Mouse (Mus musculus): ENCODE data around the gene Fars2. TPM values are rescaled to one million over a fixed set of nuclear protein-coding genes. Genes with fewer than 3 reads are reported as not detected.
"Not testable (repeated sequence)": the region's sequence is repeated elsewhere in the genome, so short reads cannot be mapped to it uniquely, and the experiment has no call there.

The Fars2 gene
- polyA plus RNA-seq, 1 experiment from 2014 or later = 35.8 TPM

GRCm38 (mm10) chr13:36386074-36386473 is 268.9 kb downstream of the Fars2 start:
- no peaks in the 10 kb centered on the region for H3K36me3 ChIP-seq
- no peaks in the 10 kb centered on the region for H3K27me3 ChIP-seq (ENCODE audit: insufficient read depth, poor library complexity, severe bottlenecking)
- DNase-seq (ENCODE audit: low spot score) = no peak
- H3K9me3 ChIP-seq = no peaks in the 10 kb centered on the region
- 72% methylated on average over 5 of the region's 5 CpGs for WGBS
- no peak overlapping the region for H3K4me3 ChIP-seq
- peaks cover 10% of the 10 kb centered on the region for H3K4me1 ChIP-seq
- no peak overlapping the region for H3K27ac ChIP-seq

GRCm38 (mm10) chr13:36391936-36392335 is 274.7 kb downstream of the Fars2 start:
- H3K4me3 ChIP-seq = no peak overlapping the region
- no peaks in the 10 kb centered on the region for H3K27me3 ChIP-seq (ENCODE audit: insufficient read depth, poor library complexity, severe bottlenecking)
- no peaks in the 10 kb centered on the region for H3K9me3 ChIP-seq
- H3K4me1 ChIP-seq = peaks cover 10% of the 10 kb centered on the region
- H3K27ac ChIP-seq = no peak overlapping the region
- H3K36me3 ChIP-seq = no peaks in the 10 kb centered on the region
- DNase-seq (ENCODE audit: low spot score) = no peak
- 89% methylated on average over 7 of the region's 7 CpGs for WGBS

- no peak overlapping the region for H3K4me3 ChIP-seq
- WGBS = 88% methylated on average over 4 of the region's 4 CpGs
- H3K27me3 ChIP-seq (ENCODE audit: insufficient read depth, poor library complexity, severe bottlenecking) = no peaks in the 10 kb centered on the region
- no peak for DNase-seq (ENCODE audit: low spot score)
- no peaks in the 10 kb centered on the region for H3K36me3 ChIP-seq
- no peak overlapping the region for H3K27ac ChIP-seq
- H3K4me1 ChIP-seq = peaks cover 10% of the 10 kb centered on the region
- H3K9me3 ChIP-seq = no peaks in the 10 kb centered on the region
Observed at GRCm38 (mm10) chr13:36392666-36393065, 275.5 kb downstream of the Fars2 start.

- Histone ChIP-seq H3K27me3 (ENCODE audit: insufficient read depth, poor library complexity, severe bottlenecking) (no peaks in the 10 kb centered on the region), H3K36me3 (no peaks in the 10 kb centered on the region), H3K9me3 (no peaks in the 10 kb centered on the region), H3K4me3 (no peak overlapping the region), H3K27ac (no peak overlapping the region), H3K4me1 (no peaks in the 10 kb centered on the region)
- WGBS = 84% methylated on average over 2 of the region's 2 CpGs
- no peak for DNase-seq (ENCODE audit: low spot score)
Observed at GRCm38 (mm10) chr13:36401011-36401410, 283.8 kb downstream of the Fars2 start.

- 43% methylated on average over 1 of the region's 1 CpGs for WGBS
- no peaks in the 10 kb centered on the region for H3K27me3 ChIP-seq (ENCODE audit: insufficient read depth, poor library complexity, severe bottlenecking)
- H3K36me3 ChIP-seq = no peaks in the 10 kb centered on the region
- no peaks in the 10 kb centered on the region for H3K9me3 ChIP-seq
- no peak overlapping the region for H3K4me3 ChIP-seq
- peak; percentile 65 for DNase-seq (ENCODE audit: low spot score)
- H3K4me1 ChIP-seq = peaks cover 18% of the 10 kb centered on the region
- H3K27ac ChIP-seq = no peak overlapping the region
Observed at GRCm38 (mm10) chr13:36413276-36413675, 296.1 kb downstream of the Fars2 start.

- Histone ChIP-seq H3K9me3 (no peaks in the 10 kb centered on the region), H3K4me3 (no peak overlapping the region), H3K27me3 (ENCODE audit: insufficient read depth, poor library complexity, severe bottlenecking) (no peaks in the 10 kb centered on the region), H3K27ac (no peak overlapping the region), H3K36me3 (no peaks in the 10 kb centered on the region), H3K4me1 (peaks cover 18% of the 10 kb centered on the region)
- DNase-seq (ENCODE audit: low spot score) = peak; percentile 66
- WGBS = 91% methylated on average over 1 of the region's 1 CpGs
Observed at GRCm38 (mm10) chr13:36415176-36415575, 298.0 kb downstream of the Fars2 start.

GRCm38 (mm10) chr13:36416546-36416945 is 299.3 kb downstream of the Fars2 start:
- H3K4me1 ChIP-seq = peaks cover 19% of the 10 kb centered on the region
- H3K9me3 ChIP-seq = no peaks in the 10 kb centered on the region
- H3K36me3 ChIP-seq = no peaks in the 10 kb centered on the region
- no peaks in the 10 kb centered on the region for H3K27me3 ChIP-seq (ENCODE audit: insufficient read depth, poor library complexity, severe bottlenecking)
- 0 out of 2 replicates have a peak overlapping the region, but pooled peaks have one; percentile 30 for H3K27ac ChIP-seq
- H3K4me3 ChIP-seq = no peak overlapping the region
- peak; percentile 63 for DNase-seq (ENCODE audit: low spot score)
- WGBS = 21% methylated on average over 4 of the region's 4 CpGs

- Histone ChIP-seq H3K9me3 (no peaks in the 10 kb centered on the region), H3K4me3 (no peak overlapping the region), H3K27ac (no peak overlapping the region), H3K4me1 (peaks cover 24% of the 10 kb centered on the region), H3K27me3 (ENCODE audit: insufficient read depth, poor library complexity, severe bottlenecking) (no peaks in the 10 kb centered on the region), H3K36me3 (no peaks in the 10 kb centered on the region)
- peak; percentile 61 for DNase-seq (ENCODE audit: low spot score)
Observed at GRCm38 (mm10) chr13:36419357-36419756, 302.1 kb downstream of the Fars2 start.

GRCm38 (mm10) chr13:36422446-36422845 is 305.2 kb downstream of the Fars2 start:
- H3K9me3 ChIP-seq = no peaks in the 10 kb centered on the region
- no peaks in the 10 kb centered on the region for H3K27me3 ChIP-seq (ENCODE audit: insufficient read depth, poor library complexity, severe bottlenecking)
- peak; percentile 61 for DNase-seq (ENCODE audit: low spot score)
- no peak overlapping the region for H3K27ac ChIP-seq
- no peak overlapping the region for H3K4me3 ChIP-seq
- 74% methylated on average over 3 of the region's 3 CpGs for WGBS
- H3K4me1 ChIP-seq = 0 out of 2 replicates have a peak, but pooled peaks cover 6% of the 10 kb centered on the region
- no peaks in the 10 kb centered on the region for H3K36me3 ChIP-seq

- WGBS = 79% methylated on average over 17 of the region's 17 CpGs
- H3K4me1 ChIP-seq = 0 out of 2 replicates have a peak, but pooled peaks cover 12% of the 10 kb centered on the region
- not testable (repeated sequence) for H3K4me3 ChIP-seq; H3K36me3 ChIP-seq; H3K9me3 ChIP-seq; H3K27me3 ChIP-seq (ENCODE audit: insufficient read depth, poor library complexity, severe bottlenecking)
- peak; percentile 59 for DNase-seq (ENCODE audit: low spot score)
- H3K27ac ChIP-seq = peak overlapping the region; percentile 53; the same call in 1 of the 2 replicates
Observed at GRCm38 (mm10) chr13:36425824-36426705, 308.9 kb downstream of the Fars2 start.

GRCm38 (mm10) chr13:36429500-36430189 is 312.4 kb downstream of the Fars2 start:
- Histone ChIP-seq H3K4me1 (0 out of 2 replicates have a peak, but pooled peaks cover 6% of the 10 kb centered on the region), H3K27me3 (ENCODE audit: insufficient read depth, poor library complexity, severe bottlenecking) (no peaks in the 10 kb centered on the region), H3K27ac (no peak overlapping the region), H3K36me3 (no peaks in the 10 kb centered on the region), H3K9me3 (no peaks in the 10 kb centered on the region), H3K4me3 (no peak overlapping the region)
- peak; percentile 19 for DNase-seq (ENCODE audit: low spot score)
- 82% methylated on average over 7 of the region's 7 CpGs for whole genome bisulfite sequencing

- H3K9me3 ChIP-seq = no peaks in the 10 kb centered on the region
- no peak overlapping the region for H3K27ac ChIP-seq
- no peaks in the 10 kb centered on the region for H3K27me3 ChIP-seq (ENCODE audit: insufficient read depth, poor library complexity, severe bottlenecking)
- H3K4me3 ChIP-seq = no peak overlapping the region
- no peaks in the 10 kb centered on the region for H3K36me3 ChIP-seq
- H3K4me1 ChIP-seq = 0 out of 2 replicates have a peak, but pooled peaks cover 6% of the 10 kb centered on the region
- DNase-seq (ENCODE audit: low spot score) = peak; percentile 42
- 53% methylated on average over 6 of the region's 6 CpGs for WGBS
Observed at GRCm38 (mm10) chr13:36430420-36431114, 313.4 kb downstream of the Fars2 start.
